Mouse (Mus musculus): ENCODE data around the gene Cryl1.

GRCm38 (mm10) chr14:57391621-57392020, 6.7 kb downstream of the Cryl1 start:
- TF ChIP-seq CTCF (IDR thresholded peaks at IDR 0.05; ENCODE audit: extremely low read depth, insufficient read length, insufficient replicate concordance, low read depth, low read length) (no peak), POLR2A (IDR thresholded peaks at IDR 0.05; ENCODE audit: low read depth, low read length) (no peak)

Measured in small intestine, adult 2 months (tissue).